Mouse (Mus musculus) embryo, embryonic 11 days (tissue): ENCODE results near the gene Sars2.

Source experiments
- DNase-seq: peaks from one replicate; pipeline ENCODE4 v3.0.0-alpha.2; 2015

The Sars2 gene

DNA sequence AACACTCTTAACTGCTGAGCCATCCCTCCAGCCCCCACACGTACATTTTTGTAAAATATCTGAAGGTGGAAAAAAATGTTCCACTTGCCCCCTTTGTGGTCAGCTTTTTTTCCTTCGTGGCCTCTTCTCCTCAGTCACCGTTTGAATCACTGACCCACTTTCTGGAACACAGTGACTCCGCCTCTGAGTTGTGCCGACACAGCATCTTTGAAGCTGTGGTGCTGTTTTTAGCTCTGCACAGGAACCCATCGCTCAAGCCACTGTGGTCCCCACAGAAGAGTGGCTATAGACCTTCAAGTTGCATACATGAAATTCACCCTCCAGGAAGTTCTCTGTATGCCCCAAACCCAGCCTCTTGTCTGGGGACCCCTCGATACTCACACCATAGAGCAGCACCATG is 39.1 kb downstream of the Sars2 start:
- DNase-seq, result no peak

DNA sequence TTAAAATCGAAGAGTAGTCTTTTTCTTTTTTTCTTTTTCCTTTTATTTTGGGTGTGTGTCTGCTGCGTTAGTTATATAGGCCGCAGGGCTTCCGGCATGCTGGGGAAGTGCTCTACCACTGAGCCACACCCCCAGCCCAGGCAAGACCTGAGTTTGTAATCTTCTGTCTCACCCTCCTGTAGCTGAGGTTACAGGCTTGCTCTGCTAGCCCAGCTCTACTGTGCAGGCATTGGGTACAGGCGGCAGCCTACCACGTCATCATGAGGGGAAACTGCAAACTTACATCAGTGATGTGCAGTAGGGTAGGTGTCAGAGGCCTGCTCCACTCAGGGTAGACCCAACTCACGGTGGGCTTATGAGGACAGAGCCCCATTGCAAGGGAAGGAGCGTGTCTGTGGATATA is 39.5 kb downstream of the Sars2 start:
- DNase-seq, result no peak

DNA sequence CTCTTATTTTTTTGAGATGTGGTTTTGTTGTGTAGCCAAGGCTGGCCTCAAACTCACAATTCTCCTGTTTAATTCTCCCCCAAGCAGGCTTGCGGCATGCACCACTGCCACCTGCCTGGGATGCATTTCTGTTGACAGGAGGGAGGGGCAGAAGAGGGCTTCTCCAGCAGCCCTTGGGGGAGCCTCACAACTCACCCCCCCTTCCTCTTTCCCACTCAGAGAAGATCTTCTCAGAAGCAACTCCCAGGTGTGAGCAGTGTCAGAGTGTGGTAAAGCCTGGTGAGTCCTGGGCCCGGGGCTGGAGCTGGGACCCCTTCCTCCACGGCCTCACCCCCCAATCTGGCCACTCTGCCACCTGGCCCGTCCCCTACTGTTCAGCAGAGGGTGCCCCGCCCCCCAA is 43.4 kb downstream of the Sars2 start:
- DNase-seq, result no peak

DNA sequence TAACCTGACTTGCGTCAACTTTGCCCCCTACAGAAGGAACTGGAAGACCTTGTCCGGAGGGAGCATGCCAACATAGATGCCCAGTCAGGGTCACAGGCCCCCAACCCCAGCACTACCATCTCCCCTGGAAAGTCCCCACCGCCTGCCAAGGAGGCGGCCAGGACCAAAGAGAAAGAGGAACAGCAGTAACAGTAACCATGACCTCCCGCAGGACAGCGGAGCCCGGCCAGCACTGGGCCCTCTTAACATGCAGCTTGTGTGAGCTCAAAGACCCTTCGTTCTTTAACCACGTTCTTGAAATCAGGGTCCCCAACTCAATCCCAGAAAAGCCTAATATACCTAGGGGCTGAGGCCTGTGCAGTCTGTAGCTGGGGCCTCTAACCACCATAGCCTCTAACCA is 46.1 kb downstream of the Sars2 start:
- no peak for DNase-seq

DNA sequence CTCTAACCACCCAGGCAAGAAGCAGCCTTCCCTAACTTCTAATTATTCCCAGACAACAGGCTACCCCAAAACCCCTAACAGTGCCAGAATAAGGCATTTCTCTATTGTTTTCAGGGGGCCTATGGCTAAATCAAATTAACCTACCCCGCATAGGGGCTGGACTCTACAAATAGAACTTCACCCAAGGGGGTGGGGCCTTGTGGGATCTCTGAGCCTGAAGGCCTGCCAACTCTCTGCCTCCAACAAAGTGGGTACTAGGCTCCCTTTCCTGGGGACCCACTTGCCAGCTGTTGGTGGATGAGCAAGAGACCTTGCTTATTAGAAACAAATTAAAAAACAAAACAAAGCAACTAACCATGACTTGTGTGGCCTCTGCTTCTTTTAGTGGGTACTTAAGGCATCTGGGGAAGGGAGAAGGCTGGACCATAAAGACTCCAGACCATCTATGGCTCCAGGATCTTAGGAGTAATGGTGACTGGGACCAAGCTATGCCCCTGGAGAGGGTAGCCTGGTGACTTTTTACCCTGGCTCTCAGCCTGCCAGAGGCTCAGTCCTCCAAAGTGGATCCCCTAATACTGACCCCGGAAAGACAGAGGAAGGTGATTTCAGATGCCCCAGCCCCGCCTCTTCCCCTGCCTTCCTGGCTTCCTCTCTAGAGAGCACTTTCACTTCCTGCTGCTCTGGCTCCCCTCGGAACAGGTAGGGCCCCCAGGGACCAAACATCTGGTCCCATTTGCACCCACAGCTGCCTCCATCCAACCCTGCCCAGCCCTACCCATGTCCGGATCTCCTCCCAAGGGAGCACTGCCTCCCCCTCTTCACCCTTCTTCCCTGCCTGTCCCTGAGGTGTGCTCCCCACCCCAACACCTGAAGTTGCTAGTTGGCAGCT is 46.8 kb downstream of the Sars2 start, which contains the start of gene Rinl:
Rinl (plus strand) TSS at position 663 of the 889 bp plus-strand sequence.
- DNase-seq, result no peak

DNA sequence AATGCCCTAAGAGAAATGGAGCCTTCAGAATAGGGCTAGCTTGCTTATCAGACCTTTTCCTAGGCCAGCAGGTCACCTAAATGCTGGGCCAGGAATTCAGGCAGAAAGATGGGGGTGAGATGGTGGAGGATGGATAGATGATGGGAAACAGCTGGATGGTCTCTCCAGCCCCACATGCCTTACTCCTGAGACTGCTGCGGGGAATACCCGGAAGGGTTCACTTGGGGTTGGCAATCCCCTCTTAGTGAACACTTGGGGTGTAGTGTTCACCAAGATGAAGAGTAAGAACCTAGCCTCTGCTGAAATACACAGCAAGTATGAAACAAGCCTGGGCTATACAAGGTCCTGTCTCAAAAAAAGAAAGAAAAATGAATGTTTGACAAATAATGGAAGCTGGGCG is 47.4 kb downstream of the Sars2 start:
- DNase-seq, result no peak

DNA sequence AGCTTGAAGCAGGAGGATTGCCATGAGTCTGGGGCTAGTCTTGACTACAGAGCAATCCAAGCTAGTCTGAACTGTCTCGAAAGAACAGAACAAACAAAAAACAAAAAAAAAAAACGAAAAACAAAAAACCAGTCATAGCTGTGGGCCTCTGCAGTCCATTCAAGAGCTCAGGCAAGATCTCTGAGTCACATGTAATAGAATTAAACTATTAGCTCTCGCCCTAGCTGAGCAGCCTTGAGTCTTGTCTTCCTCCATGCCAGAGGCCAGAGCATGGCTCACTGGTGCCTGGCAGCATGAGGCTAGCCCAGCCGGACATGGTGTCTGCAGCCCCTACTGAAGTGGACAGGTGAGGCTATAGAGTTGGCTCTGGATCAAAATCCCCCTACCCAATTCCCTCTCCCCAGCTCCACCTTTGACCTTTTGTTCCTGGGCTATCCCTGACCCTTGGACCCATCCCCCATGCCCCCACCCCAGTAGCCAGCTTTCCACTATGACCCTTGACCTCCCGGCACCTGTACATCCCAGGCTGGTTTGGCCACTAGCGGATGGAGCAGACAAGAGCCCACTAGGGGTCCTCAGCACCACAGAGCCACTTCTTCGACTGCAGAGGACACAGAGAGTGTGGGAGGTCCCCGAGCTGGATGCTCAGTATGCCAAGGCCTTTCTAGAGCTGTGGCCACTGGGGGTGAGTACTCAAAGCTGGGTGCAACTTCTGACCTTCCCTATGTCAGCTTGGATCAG is 48.4 kb downstream of the Sars2 start:
- DNase-seq, result peak; percentile 63

DNA sequence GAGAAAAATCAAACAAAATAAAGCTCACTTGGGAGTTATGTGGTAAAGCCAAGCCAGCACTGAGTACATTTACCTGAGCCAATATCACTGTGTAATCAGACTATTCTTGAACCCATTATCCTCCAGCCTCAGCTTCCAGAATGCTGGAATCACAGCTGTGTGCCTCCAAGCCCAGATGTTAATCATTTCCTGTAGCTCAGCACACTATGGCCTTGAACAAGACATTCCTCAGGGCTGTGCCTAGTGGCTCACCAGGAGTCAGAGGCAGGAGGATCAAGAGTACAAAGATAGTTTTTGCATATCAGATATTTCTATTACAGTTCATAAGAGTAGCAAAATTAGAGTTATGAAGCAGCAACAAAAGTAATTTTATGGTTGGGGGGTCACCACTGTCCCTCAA is 49.9 kb downstream of the Sars2 start:
- no peak for DNase-seq

DNA sequence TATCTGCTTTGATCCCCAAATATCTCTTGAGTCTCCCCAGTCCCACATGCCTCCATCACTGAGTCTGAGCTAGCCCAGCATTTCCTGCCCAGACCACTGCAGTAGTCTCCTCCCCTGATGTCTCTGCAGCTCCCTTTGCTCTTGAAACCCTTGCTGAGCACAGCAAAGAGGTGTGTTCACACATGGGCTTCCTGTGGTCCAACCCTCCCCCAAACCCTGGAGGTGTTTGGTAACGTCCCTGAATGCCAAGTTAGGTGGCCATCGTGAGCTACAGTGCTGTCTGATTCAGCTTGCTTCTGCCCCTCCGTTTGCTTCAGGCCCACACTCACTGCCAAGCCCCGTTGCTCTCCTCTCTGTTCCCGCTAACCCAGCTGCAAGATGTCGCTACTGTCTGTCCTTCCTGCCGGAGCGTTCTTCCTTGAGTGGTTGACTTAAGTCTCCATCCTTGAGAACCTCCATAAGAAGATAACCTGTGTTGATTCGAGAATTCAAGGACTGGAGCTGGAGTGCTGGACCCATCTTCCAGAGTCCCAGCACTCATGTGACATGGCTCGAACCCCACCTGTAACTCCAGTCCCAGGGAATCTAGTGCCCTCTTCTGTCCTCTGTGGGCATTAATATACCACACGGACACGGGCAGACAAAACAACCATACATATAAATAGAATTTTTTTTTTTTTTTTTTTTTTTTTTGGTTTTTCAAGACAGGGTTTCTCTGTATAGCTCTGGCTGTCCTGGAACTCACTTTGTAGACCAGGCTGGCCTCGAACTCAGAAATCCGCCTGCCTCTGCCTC is 50.8 kb downstream of the Sars2 start:
- DNase-seq, result no peak

DNA sequence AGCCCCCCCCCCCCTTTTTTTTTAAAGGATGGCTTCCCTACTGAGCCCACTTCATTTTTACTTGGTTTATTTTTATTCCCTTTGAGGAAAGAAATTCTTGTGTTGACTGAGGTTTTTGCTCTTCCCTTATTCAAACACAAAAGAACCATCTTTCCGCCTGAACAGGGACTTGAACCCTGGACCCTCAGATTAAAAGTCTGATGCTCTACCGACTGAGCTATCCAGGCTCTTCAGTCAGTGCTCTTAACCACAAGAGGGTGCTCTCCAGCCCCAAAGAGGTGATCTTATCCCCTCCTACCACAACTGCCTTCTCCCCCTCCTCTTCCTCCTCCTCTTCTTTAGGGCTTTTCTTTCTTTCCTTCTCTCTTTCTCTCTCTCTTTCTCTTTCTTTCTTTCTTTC is 52.0 kb downstream of the Sars2 start:
- no peak for DNase-seq

DNA sequence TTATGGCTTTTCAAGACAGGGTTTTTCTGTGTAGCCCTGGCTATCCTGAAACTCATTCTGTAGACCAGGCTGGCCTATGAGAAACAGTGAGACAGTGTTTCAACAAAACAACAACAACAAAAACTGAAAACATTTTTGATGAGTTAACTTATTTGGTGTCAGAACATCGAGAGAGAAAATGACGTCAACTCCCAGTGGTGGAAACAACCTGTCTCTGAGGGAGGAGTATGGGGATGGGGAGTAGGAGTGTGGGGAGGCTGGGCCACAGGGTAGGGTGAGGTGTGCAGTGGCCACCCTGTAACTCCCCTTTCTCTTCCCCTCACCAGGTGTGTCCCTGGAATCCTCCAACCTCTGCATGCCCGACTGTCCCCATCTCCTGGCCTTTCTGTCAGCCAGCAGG is 52.7 kb downstream of the Sars2 start:
- DNase-seq, result no peak

DNA sequence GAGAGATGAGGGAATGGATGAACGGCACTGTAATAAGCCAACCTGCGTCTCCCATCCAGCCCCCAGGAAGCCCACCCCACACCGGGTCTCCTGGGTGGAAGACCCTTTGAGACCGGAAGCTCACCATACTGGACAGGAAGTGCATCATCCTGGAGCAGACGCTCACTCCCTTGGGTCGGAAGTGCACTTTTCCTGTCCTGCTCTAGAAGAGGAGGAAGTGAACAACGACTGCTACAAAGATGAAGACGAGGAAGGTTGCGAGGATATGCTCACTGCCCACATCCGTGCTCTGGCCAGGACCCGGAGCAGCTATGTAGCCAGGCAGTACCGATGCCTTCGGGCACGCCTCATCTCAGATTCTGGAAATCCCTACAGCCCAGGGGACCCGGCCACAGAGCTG is 54.0 kb downstream of the Sars2 start:
- DNase-seq, result no peak

DNA sequence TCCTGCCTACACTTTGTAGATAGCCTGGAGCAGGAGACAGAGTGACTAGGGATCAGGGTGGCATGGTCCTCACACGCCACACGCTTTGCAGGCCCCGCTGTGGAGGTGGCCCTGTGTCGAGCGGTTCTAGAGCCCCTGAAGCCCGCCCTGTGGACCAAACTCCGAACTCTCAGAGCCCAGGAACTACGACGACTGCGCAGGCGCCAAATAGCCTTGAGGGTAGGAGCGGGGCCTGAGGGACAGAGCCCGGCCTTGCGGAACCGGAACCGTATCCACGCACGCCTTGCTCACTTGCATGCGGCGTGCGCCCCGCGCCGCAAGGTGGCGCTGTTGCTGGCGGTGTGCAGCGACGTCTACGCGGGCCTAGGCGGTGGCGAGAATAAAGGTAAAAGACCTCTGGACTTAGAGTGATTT is 54.8 kb downstream of the Sars2 start:
- DNase-seq, result peak; percentile 80

DNA sequence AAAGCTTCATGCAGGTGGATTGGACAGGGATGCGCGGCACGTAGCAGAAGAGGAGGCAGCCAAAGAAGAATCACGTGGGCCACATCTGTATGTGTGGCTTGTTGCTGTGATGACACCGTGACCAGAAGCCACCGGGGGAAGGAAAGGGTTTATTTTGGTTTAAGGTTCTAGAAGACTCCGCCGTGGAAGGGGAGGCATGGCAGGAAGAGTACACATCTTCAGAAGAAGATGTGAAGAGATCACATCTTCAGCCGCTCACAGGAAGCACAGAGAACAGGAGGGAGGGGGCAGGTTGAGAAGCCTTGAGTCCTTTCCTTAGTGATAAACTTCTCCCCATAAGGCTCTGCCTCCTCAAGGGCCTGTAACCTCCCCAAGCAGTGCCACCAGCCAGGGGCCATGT is 58.2 kb downstream of the Sars2 start:
- DNase-seq, result no peak

DNA sequence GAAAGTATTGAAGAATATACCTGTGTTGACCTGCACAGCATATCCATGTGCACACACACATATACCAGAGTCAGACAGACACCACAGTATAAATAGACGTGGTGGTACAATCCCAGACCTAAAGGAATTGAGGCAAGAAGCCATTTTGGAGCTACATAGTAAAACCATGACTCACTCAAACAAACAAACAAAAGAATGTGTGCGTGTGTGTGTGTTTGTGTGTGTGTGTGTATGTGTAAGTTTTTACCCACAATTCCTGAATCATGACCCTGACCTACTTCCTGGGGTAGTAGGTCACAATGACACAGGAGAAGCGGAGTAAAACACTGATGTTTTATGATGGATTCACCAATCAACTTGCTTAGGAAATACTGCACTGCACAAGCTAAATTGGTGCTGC is 59.7 kb downstream of the Sars2 start:
- no peak for DNase-seq

DNA sequence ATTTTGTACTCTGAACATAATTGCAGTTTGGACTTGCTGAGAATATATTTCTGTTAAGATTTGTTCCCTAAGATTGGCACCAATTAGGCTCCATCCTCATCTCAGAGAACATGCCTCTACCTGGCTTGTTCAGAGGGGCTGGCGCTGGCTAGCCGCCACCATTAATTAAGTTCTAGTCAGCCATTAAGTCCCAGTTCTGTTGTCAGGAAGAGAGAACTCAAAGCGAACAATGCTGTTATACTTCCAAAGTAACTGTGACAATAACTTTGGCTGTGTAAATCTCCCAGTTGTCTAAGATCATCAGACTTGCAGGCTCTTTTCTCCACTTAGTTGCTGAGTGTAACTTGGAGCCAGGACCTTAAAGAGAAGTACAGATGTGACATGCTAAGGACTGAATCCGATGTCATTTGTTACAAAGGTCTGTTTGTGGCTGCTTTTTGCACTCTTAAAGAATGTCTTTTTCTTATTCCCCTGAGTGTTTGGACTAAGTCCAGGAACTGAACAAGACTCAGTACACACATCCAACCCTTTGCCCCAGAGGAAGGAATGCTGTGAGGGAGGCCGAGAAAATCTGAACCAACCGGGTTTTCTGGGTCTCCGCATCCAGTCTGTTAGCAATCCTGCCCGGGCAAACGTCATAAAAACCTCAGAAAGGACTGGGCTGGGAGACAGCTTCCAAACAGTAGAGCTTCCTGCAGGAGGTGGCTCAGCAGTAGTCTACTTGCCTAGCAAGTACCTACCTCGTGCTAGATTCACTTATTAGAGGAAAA is 60.3 kb downstream of the Sars2 start:
- peak; percentile 67 for DNase-seq

DNA sequence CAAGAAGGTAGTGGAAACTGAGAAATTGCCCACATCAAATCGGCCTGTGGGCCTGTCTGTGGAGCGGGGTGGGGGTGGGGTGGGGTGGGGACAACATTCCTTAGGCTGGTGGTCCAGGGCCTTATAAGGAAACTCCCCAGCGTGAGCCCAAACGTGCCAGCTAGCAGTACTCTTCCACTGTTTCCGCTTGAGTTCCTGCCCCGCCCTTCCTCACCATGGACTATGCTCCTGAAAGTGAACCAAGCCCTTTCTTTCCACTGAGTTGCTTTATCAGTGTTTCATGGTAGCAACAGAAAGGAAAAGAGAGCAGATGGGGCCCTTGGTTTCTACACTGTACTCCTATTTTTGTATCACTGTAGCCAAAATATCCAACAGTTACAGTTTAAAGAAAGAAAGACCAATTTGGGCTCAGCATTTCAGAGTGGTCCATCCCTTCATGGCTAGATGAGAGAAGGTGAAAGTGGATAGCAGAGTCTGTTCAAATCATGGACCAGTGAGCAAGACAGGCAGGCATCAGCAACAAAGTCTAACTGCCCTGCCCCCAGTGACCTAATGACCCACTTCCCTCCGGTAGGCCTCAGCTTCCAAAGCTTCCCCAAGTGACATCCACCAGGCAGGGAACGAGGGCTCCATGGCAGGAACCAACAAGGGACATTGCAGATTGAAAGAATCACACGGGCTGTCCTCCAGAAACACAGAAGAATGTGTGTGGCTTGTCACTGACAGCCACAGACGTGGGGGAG is 61.2 kb downstream of the Sars2 start:
- DNase-seq, result peak; percentile 79
